Mouse (Mus musculus) ES-Bruce4 (cell line): ENCODE data around the gene Grik4. TPM values are rescaled to one million over a fixed set of nuclear protein-coding genes. Genes with fewer than 3 reads are reported as not detected.

Source experiments
- H3K27ac ChIP-seq: 2 replicates; pipeline ENCODE4 v1.5.1; 2012; ENCODE audit warnings: low read length, inconsistent platforms; ENCODE audit not compliant: insufficient read depth
- H3K27me3 ChIP-seq: 2 replicates; pipeline ENCODE4 v1.6.1; 2012; ENCODE audit warnings: mild to moderate bottlenecking, low read length, inconsistent platforms; ENCODE audit not compliant: control insufficient read depth, poor library complexity, insufficient read depth, severe bottlenecking
- H3K36me3 ChIP-seq: 2 replicates; pipeline ENCODE4 v1.6.1; 2012; ENCODE audit warnings: inconsistent platforms, mild to moderate bottlenecking, low read length, moderate library complexity; ENCODE audit not compliant: control insufficient read depth, poor library complexity, insufficient read depth, severe bottlenecking
- H3K4me1 ChIP-seq: one replicate; pipeline ENCODE4 v1.8.1; 2011; ENCODE audit warnings: low read length; ENCODE audit not compliant: control insufficient read depth, insufficient read depth
- H3K4me3 ChIP-seq: 2 replicates; pipeline ENCODE4 v1.5.1; 2011; ENCODE audit warnings: low read depth, mild to moderate bottlenecking, low read length
- H3K9ac ChIP-seq: 2 replicates; pipeline ENCODE4 v1.6.1; 2012; ENCODE audit warnings: low read depth, mild to moderate bottlenecking, inconsistent platforms; ENCODE audit not compliant: poor library complexity, severe bottlenecking
- H3K9me3 ChIP-seq: replicated peaks from 2 replicates; pipeline ENCODE4 v1.6.1; 2012; ENCODE audit warnings: mild to moderate bottlenecking, low read length, inconsistent platforms; ENCODE audit not compliant: control insufficient read depth, poor library complexity, insufficient read depth, severe bottlenecking
- CTCF ChIP-seq: IDR thresholded peaks from one replicate; pipeline ENCODE4 v1.8.1; 2011; ENCODE audit warnings: low read depth, low read length
- EP300 ChIP-seq: IDR thresholded peaks from 2 replicates; pipeline ENCODE4 v1.6.1; 2011; ENCODE audit warnings: low read depth, low read length; ENCODE audit not compliant: insufficient read depth
- POLR2A ChIP-seq: IDR thresholded peaks from one replicate; pipeline ENCODE4 v1.8.1; 2011; ENCODE audit warnings: low read length; ENCODE audit not compliant: insufficient read depth
- polyA plus RNA-seq: library from polyadenylated mRNA; stranded (reverse); fragments of >200 nt; gene quantifications from 2 replicates; pipeline ENCODE4 v1.2.4, GENCODE M21; 2011; ENCODE audit warnings: low read depth; ENCODE audit not compliant: missing spikeins, insufficient read depth, insufficient read length

The Grik4 gene
- polyA plus RNA-seq, 1 experiment = 1.0 TPM

DNA sequence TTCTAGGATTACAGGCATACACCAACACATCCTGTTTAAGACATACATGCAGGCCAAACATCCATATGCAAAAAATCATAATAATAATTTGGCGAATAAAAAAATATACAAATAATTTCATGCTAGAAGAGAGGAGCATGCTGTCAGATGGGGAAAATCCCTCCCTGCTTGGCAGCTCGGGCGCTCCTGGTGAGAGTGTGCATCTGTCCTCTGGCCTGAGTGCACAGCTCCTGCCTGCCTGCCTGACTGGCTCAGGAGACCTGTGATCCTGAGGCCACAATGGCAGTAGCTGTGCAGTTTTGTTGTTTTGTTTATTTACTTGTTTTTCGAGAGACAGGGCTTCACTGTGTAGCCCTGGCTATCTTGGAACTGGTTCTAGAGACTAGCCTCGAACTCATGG is 100.0 kb downstream of the Grik4 start:
- no peak for TF ChIP-seq EP300
- TF ChIP-seq CTCF = no peak
- TF ChIP-seq POLR2A = no peak
- H3K27me3 ChIP-seq = no peaks in the 10 kb centered on the region
- H3K4me1 ChIP-seq = no peaks in the 10 kb centered on the region
- H3K36me3 ChIP-seq = no peaks in the 10 kb centered on the region
- no peak overlapping the region for H3K27ac ChIP-seq
- no peak overlapping the region for H3K9ac ChIP-seq
- no peaks in the 10 kb centered on the region for H3K9me3 ChIP-seq
- no peak overlapping the region for H3K4me3 ChIP-seq

DNA sequence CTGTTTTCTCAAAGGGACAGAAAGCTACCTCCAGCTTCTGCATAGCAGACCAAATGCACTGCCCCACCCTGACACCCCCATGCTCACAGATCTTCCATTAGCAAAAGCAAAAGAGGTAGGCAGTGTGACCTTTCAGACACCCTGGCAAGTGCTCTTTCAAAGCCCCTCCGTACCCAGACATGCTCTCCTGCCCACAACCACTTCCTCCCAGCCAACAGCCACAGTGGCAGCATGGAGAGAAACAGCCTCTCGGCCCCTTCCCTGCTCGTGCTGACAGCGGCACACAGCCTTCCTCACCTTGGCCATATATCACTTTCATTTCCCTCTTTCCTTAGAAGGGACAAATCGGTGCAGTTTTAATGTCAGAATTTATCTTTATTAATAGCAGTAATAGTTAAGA is 106.0 kb downstream of the Grik4 start:
- Histone ChIP-seq H3K9me3 (no peaks in the 10 kb centered on the region), H3K27ac (no peak overlapping the region), H3K4me3 (no peak overlapping the region), H3K4me1 (no peaks in the 10 kb centered on the region), H3K27me3 (no peaks in the 10 kb centered on the region), H3K9ac (no peak overlapping the region), H3K36me3 (no peaks in the 10 kb centered on the region)
- TF ChIP-seq CTCF (no peak), EP300 (no peak), POLR2A (no peak)

DNA sequence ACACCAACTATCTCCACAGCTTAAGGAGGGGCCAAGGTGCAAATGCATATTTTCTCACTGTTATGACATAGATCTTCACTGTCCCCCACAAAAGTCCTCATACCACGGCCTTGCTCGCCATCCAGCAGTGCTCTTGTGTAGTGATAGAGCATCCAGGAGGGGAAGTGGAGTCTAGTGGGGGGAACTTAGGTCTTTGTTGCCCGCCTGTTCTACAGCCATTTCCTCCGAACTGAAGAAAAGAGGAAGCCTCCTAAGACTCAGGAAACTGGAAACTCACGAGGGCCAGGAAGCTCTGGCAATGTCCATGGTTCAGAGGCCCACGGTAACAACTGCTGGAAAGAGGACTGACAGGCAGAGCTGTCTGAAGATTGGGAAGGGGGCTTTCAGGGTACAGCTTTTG is 106.8 kb downstream of the Grik4 start:
- no peak overlapping the region for H3K9ac ChIP-seq
- no peaks in the 10 kb centered on the region for H3K9me3 ChIP-seq
- no peaks in the 10 kb centered on the region for H3K27me3 ChIP-seq
- no peaks in the 10 kb centered on the region for H3K36me3 ChIP-seq
- H3K4me3 ChIP-seq = no peak overlapping the region
- no peaks in the 10 kb centered on the region for H3K4me1 ChIP-seq
- TF ChIP-seq POLR2A (no peak), EP300 (no peak), CTCF (no peak)
- no peak overlapping the region for H3K27ac ChIP-seq

DNA sequence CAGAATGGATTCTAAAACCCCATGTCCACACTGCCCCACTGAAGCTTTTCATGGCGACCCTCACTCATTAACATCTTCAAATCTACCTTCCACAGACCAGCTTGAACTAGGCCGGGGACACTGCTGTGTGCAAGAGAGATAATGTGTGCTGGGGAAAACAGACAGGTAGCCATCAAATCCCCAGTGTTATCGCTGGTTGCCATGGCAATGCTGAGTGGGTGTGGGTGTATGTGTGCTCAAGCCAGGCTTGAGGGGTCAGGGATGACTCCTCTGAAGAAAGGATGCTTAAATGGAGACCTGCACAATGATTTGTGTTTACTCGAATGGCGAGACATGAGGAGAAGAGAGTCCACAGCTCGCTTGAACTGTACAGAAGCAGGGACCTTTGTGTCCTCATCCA is 112.7 kb downstream of the Grik4 start:
- no peak overlapping the region for H3K9ac ChIP-seq
- no peaks in the 10 kb centered on the region for H3K27me3 ChIP-seq
- no peaks in the 10 kb centered on the region for H3K36me3 ChIP-seq
- no peaks in the 10 kb centered on the region for H3K9me3 ChIP-seq
- no peak for TF ChIP-seq CTCF
- TF ChIP-seq EP300 = no peak
- TF ChIP-seq POLR2A = no peak
- no peak overlapping the region for H3K4me3 ChIP-seq
- no peaks in the 10 kb centered on the region for H3K4me1 ChIP-seq
- no peak overlapping the region for H3K27ac ChIP-seq

DNA sequence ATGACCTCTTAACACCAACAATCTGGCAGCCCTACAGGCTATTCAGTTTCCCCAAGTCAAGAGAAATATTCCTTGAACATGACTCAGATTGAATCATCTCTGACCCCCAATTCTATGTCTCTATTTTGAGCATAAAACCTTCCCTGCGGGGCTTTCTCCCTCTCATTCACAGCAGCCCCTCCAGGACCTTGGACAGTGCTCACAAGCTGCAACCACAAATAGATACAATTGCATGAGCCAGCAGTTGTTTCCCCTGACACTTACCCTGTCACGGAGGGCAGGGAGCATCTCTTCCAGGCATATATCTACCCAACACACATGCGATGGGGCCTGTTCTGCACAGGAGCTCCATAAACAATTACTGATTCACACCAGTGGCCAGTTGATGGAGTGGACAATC is 125.0 kb downstream of the Grik4 start:
- no peaks in the 10 kb centered on the region for H3K9me3 ChIP-seq
- no peak overlapping the region for H3K9ac ChIP-seq
- no peak for TF ChIP-seq EP300
- TF ChIP-seq POLR2A = no peak
- TF ChIP-seq CTCF = no peak
- H3K27ac ChIP-seq = no peak overlapping the region
- H3K4me1 ChIP-seq = no peaks in the 10 kb centered on the region
- no peaks in the 10 kb centered on the region for H3K36me3 ChIP-seq
- H3K4me3 ChIP-seq = no peak overlapping the region
- H3K27me3 ChIP-seq = no peaks in the 10 kb centered on the region

DNA sequence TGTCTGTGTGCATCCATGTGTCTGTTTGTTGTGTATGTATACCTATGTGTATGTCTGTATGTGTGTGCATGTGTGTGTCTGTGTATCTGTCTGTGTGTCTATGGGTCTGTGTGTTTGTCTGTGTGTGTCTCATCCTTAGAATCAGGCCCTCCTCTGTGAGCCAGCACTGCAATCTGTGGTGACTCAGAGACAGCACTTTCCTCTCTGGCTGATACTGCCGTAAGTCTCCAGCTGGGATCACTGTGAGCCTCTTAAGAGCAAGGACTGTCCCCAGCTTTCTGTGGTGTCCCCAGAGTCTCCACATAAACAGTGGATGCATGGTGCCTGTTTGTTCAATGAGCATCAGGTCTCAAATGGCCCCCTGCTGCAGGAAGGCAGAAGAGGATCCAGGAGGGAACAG is 127.5 kb downstream of the Grik4 start:
- Histone ChIP-seq H3K36me3 (no peaks in the 10 kb centered on the region), H3K4me1 (no peaks in the 10 kb centered on the region), H3K27me3 (no peaks in the 10 kb centered on the region), H3K9me3 (no peaks in the 10 kb centered on the region), H3K27ac (no peak overlapping the region), H3K4me3 (no peak overlapping the region), H3K9ac (no peak overlapping the region)
- TF ChIP-seq POLR2A = no peak
- TF ChIP-seq EP300 = no peak
- TF ChIP-seq CTCF = no peak
